ENCODE assay signal across 12 mouse cellular contexts in the genomic region with DNA sequence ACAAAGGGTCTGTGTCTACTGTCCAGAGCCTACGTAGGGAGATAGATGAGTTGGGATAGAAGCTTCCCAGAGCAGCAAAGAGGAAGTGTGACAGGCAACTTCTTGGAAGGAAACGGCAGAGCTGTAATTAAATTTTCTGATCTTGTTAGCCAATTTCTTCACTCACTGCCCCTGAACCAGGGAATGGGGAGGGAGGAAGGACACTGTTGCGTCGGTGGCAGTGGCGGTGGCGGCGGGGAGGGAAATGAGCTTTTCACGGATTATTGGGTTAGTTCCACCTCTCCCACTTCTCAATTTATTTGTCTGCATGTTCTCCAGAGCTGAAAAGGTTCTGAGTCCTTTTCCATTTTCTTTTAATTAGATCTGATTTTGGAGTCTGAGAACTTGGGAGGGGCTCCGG.
"Had no signal": no experiment of that assay in that cellular context is flagged by ENCODE, and none has a peak within 500 bp of the region (broad histone marks: within the 10 kb centered on the region; RNA-seq: fewer than 3 reads in every experiment).

No protein-coding gene starts in this region.

- H3K4me3 ChIP-seq: limb, embryonic 15.5 days; liver, embryonic 12.5 days; myocyte; neural tube, embryonic 15.5 days had no signal

- H3K4me2 ChIP-seq: limb, embryonic 15.5 days; liver, embryonic 12.5 days; lung, embryonic 14.5 days; neural tube, embryonic 15.5 days had no signal

- DNase-seq: kidney, adult 2 months; left cerebral cortex, postnatal 4 days; lung, embryonic 14.5 days; lung, postnatal 10 days; right cerebral cortex, adult 18-20 months; right cerebral cortex, postnatal 25 days; thymus, postnatal 4 days had no signal

- H3K36me3 ChIP-seq: limb, embryonic 15.5 days; liver, embryonic 12.5 days; neural tube, embryonic 15.5 days had no signal

- ATAC-seq: liver, embryonic 12.5 days had no signal

- H3K9ac ChIP-seq: limb, embryonic 15.5 days; liver, embryonic 12.5 days; lung, embryonic 14.5 days; neural tube, embryonic 15.5 days had no signal

- H3K27me3 ChIP-seq: limb, embryonic 15.5 days; liver, embryonic 12.5 days; neural tube, embryonic 15.5 days had no signal

- H3K9me3 ChIP-seq: limb, embryonic 15.5 days; liver, embryonic 12.5 days; neural tube, embryonic 15.5 days had no signal

- H3K4me1 ChIP-seq: limb, embryonic 15.5 days; liver, embryonic 12.5 days; neural tube, embryonic 15.5 days had no signal

- H3K27ac ChIP-seq: limb, embryonic 15.5 days; liver, embryonic 12.5 days; neural tube, embryonic 15.5 days; stomach, postnatal 0 days had no signal
